Mouse (Mus musculus): ENCODE data around the gene Slc13a4.

- no peak for TF ChIP-seq CTCF (IDR thresholded peaks at IDR 0.05; ENCODE audit: control insufficient read depth, insufficient read depth, insufficient read length)
- TF ChIP-seq FOSL1 (IDR thresholded peaks at IDR 0.05; ENCODE audit: insufficient read depth, low read length, poor library complexity, severe bottlenecking) = no peak
- no peak for TF ChIP-seq CEBPB (IDR thresholded peaks at IDR 0.05; ENCODE audit: low read depth)
- TF ChIP-seq MAX (IDR thresholded peaks at IDR 0.05) = no peak
- no peak for TF ChIP-seq USF1 (IDR thresholded peaks at IDR 0.05; ENCODE audit: low read depth)
- TF ChIP-seq MYOD1 (IDR thresholded peaks at IDR 0.05; ENCODE audit: control insufficient read depth, insufficient read length, low read depth) = no peak
- no peak for TF ChIP-seq MYOG (IDR thresholded peaks at IDR 0.05; ENCODE audit: control insufficient read depth, extremely low read depth, insufficient read length)
Measured at GRCm38 (mm10) chr6:35289676-35290075, 18.3 kb downstream of the Slc13a4 start.

Data from C2C12 (cell line).